Mouse (Mus musculus): ENCODE measurements around the gene Aif1l. TPM values are rescaled to one million over a fixed set of nuclear protein-coding genes. Genes with fewer than 3 reads are reported as not detected.

Gene Aif1l
- total RNA-seq, 2 experiments from 2014 or later = 3.8 to 5.3 TPM

GRCm38 (mm10) chr2:31997539-31997938 is 47.6 kb downstream of the Aif1l start:
- DNase-seq = no peak
- intact Hi-C loops (cut with DNase I) = no loop called here

- intact Hi-C loops (cut with DNase I) = no loop called here
- DNase-seq = no peak
These were observed 48.5 kb downstream of the Aif1l start for GRCm38 (mm10) chr2:31998443-31998842.

- no peak for DNase-seq
- intact Hi-C loops (cut with DNase I) = no loop called here
These were observed 58.4 kb downstream of the Aif1l start for GRCm38 (mm10) chr2:32008311-32008710.

GRCm38 (mm10) chr2:32008716-32009115 is 58.8 kb downstream of the Aif1l start:
- no peak for DNase-seq
- intact Hi-C loops (cut with DNase I) = no loop called here

GRCm38 (mm10) chr2:32019704-32020103 is 69.8 kb downstream of the Aif1l start:
- DNase-seq = no peak
- intact Hi-C loops (cut with DNase I) = no loop called here

GRCm38 (mm10) chr2:32020229-32020628 is 70.3 kb downstream of the Aif1l start:
- intact Hi-C loops (cut with DNase I) = no loop called here
- no peak for DNase-seq

Other genes with a start within 250 kb of the Aif1l start
- not detected for gene Qrfp, start 139.6 kb upstream of the Aif1l start, total RNA-seq (2021)
- gene Fibcd1, start 104.1 kb upstream of the Aif1l start, total RNA-seq (2021) = under 1 TPM in 1 of 2 experiments, not detected in 1; 0.05 TPM
- 1 to 10 TPM in 1 of 2 experiments, under 1 TPM in 1; 0.85 to 1.3 TPM for gene Lamc3, start 62.8 kb upstream of the Aif1l start, total RNA-seq (2021)
- gene Nup214, start 24.3 kb downstream of the Aif1l start, total RNA-seq (2021) = 10 to 100 TPM; 37.0 to 38.1 TPM
- gene Fam78a, start 134.7 kb downstream of the Aif1l start, total RNA-seq (2021) = 10 to 100 TPM; 22.8 to 23.9 TPM
- 10 to 100 TPM; 26.1 to 30.9 TPM for gene Plpp7, start 145.4 kb downstream of the Aif1l start, total RNA-seq (2021)
- gene Prrc2b, start 200.9 kb downstream of the Aif1l start, total RNA-seq (2021) = 100 to 1,000 TPM in 1 of 2 experiments, 10 to 100 TPM in 1; 92.9 to 101 TPM